ENCODE assay signal across 12 mouse cellular contexts in the genomic region with DNA sequence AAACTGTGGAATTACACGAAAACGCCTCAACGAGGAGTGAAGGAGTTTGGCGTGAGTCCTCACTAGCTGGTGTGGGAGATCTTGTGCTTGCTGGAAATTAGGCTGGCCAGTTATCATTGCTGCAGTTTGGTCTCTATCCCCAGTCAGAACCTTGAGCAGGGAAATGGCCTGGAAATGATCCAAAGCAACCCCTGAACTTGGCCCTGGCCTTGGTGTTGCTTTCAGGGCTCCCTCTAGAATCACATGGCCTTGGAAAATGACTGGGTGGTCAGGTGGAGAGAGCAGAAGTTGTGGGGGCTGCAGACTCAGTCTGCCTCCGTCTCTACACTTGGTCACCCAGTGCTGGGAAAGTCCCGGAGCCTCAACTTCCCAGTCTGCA.
DNase-seq lines count a peak whose midpoint lies in the region; ATAC-seq and TF ChIP-seq lines count a peak whose summit lies in the region.
"Had no signal": no experiment of that assay in that cellular context is flagged by ENCODE, and none has a peak within 500 bp of the region (broad histone marks: within the 10 kb centered on the region; RNA-seq: fewer than 3 reads in every experiment).

No protein-coding gene starts in this region.

- WGBS in heart, embryonic 13.5 days, result 68% methylated on average over 6 of the region's 6 CpGs
- WGBS in forebrain, embryonic 13.5 days, result 27% methylated on average over 4 of the region's 6 CpGs
- 76% methylated on average over 6 of the region's 6 CpGs for WGBS in midbrain, embryonic 10.5 days
- WGBS in cerebellum, adult 2 months, result 73% methylated on average over 6 of the region's 6 CpGs

- H3K4me1 ChIP-seq in heart, embryonic 13.5 days, result peaks cover 49% of the 10 kb centered on the region
- H3K4me1 ChIP-seq in forebrain, embryonic 13.5 days, result peaks cover 27% of the 10 kb centered on the region
- H3K4me1 ChIP-seq in midbrain, embryonic 10.5 days, result peaks cover 21% of the 10 kb centered on the region
- peaks cover 3% of the 10 kb centered on the region; the same call in 1 of the 2 replicates for H3K4me1 ChIP-seq in cerebellum, adult 2 months (ENCODE audit: control insufficient read depth, insufficient read depth, low read length)

- H3K27me3 ChIP-seq in heart, embryonic 13.5 days (replicated peaks), result no peaks in the 10 kb centered on the region
- no peaks in the 10 kb centered on the region for H3K27me3 ChIP-seq in forebrain, embryonic 13.5 days
- H3K27me3 ChIP-seq in midbrain, embryonic 10.5 days (ENCODE audit: low read depth, poor library complexity, severe bottlenecking), result no peaks in the 10 kb centered on the region; the same call in 1 of the 2 replicates
- no peaks in the 10 kb centered on the region for H3K27me3 ChIP-seq in cerebellum, adult 2 months (ENCODE audit: control insufficient read depth, insufficient read depth, low read length)

- intact Hi-C loops in heart, postnatal 14 days (cut with DNase I), result no loop called here

- no peak for TF ChIP-seq CTCF in cerebellum, adult 2 months (IDR thresholded peaks at IDR 0.05; ENCODE audit: borderline replicate concordance, insufficient read depth, low read depth, low read length)

- no peaks in the 10 kb centered on the region for H3K9me3 ChIP-seq in heart, embryonic 13.5 days
- no peaks in the 10 kb centered on the region for H3K9me3 ChIP-seq in forebrain, embryonic 13.5 days (replicated peaks)
- H3K9me3 ChIP-seq in midbrain, embryonic 10.5 days (replicated peaks), result no peaks in the 10 kb centered on the region

- ATAC-seq in heart, embryonic 13.5 days (ENCODE audit: extremely low read depth, insufficient number of reproducible peaks, low FRiP score, low TSS enrichment), result no peak
- ATAC-seq in forebrain, embryonic 13.5 days, result no peak
- ATAC-seq: CD4-positive, CD25-positive, alpha-beta regulatory T cell, adult 4 months; lung, postnatal 0 days had no signal

- H3K4me2 ChIP-seq in heart, embryonic 13.5 days, result no peak overlapping the region
- H3K4me2 ChIP-seq in forebrain, embryonic 13.5 days, result no peak overlapping the region

- peak overlapping the region; percentile 58 for H3K27ac ChIP-seq in heart, embryonic 13.5 days (replicated peaks)
- H3K27ac ChIP-seq in forebrain, embryonic 13.5 days, result peak overlapping the region; percentile 79
- peak overlapping the region; percentile 81 for H3K27ac ChIP-seq in midbrain, embryonic 10.5 days (replicated peaks)
- H3K27ac ChIP-seq in cerebellum, adult 2 months (ENCODE audit: insufficient read depth, low read length), result no peak overlapping the region

- no peak overlapping the region for H3K9ac ChIP-seq in heart, embryonic 13.5 days
- no peak overlapping the region for H3K9ac ChIP-seq in forebrain, embryonic 13.5 days

- no peak overlapping the region for H3K4me3 ChIP-seq in heart, embryonic 13.5 days
- H3K4me3 ChIP-seq in forebrain, embryonic 13.5 days, result no peak overlapping the region
- no peak overlapping the region for H3K4me3 ChIP-seq in midbrain, embryonic 10.5 days
- H3K4me3 ChIP-seq in cerebellum, adult 2 months (replicated peaks; ENCODE audit: insufficient read depth, low read depth, low read length), result no peak overlapping the region

- peaks cover 10% of the 10 kb centered on the region for H3K36me3 ChIP-seq in heart, embryonic 13.5 days
- peaks cover 4% of the 10 kb centered on the region; the same call in 1 of the 2 replicates for H3K36me3 ChIP-seq in forebrain, embryonic 13.5 days (ENCODE audit: poor library complexity, severe bottlenecking)
- peaks cover 4% of the 10 kb centered on the region; the same call in 1 of the 2 replicates for H3K36me3 ChIP-seq in midbrain, embryonic 10.5 days

- DNase-seq in heart, postnatal 14 days, result no peak
- peak; percentile 6 for DNase-seq in R1 (ENCODE audit: low read depth, low spot score)
- DNase-seq in midbrain, embryonic 10.5 days (ENCODE audit: low spot score), result no peak
- no peak for DNase-seq in cerebellum, adult 2 months
- DNase-seq in frontal cortex, postnatal 14 days (ENCODE audit: low spot score in 2 of 2), result no peak
- DNase-seq in layer of hippocampus, postnatal 10 days (ENCODE audit: low spot score in 2 of 2), result no peak
- DNase-seq: cerebellum, postnatal 10 days; heart, postnatal 4 days had no signal

- TF ChIP-seq POLR2A in cerebellum, adult 2 months (IDR thresholded peaks at IDR 0.05; ENCODE audit: borderline replicate concordance, insufficient read depth, low read length), result no peak
